Mouse (Mus musculus) intestine, embryonic 16.5 days (tissue): ENCODE measurements around the gene Irf8. TPM values are rescaled to one million over a fixed set of nuclear protein-coding genes. Genes with fewer than 3 reads are reported as not detected.

Experiments
- ATAC-seq: fragments of 200-750 bp; cut with Nextera tagmentation; 2 replicates; pipeline ENCODE4 v1.8.0; 2017; ENCODE audit warnings: moderate TSS enrichment, moderate library complexity
- H3K27ac ChIP-seq: fragments of 300-500 bp; sonication (generic); 2 replicates; pipeline ENCODE4 v1.5.1; 2014; ENCODE audit warnings: mild to moderate bottlenecking, low read length
- H3K27me3 ChIP-seq: fragments of 300-500 bp; sonication (generic); replicated peaks from 2 replicates; pipeline ENCODE4 v1.6.1; 2014; ENCODE audit warnings: low read length, control low read depth, mixed read lengths; ENCODE audit not compliant: control insufficient read depth, insufficient read depth
- H3K36me3 ChIP-seq: fragments of 300-500 bp; sonication (generic); 2 replicates; pipeline ENCODE4 v1.6.1; 2014; ENCODE audit warnings: low read length, control low read depth; ENCODE audit not compliant: control insufficient read depth, insufficient read depth
- H3K4me1 ChIP-seq: fragments of 300-500 bp; sonication (generic); 2 replicates; pipeline ENCODE4 v1.6.1; 2014; ENCODE audit warnings: low read length, control low read depth, mixed read lengths; ENCODE audit not compliant: control insufficient read depth, insufficient read depth
- H3K4me2 ChIP-seq: fragments of 300-500 bp; sonication (generic); 2 replicates; pipeline ENCODE4 v1.6.1; 2014; ENCODE audit warnings: low read depth, low read length, control low read depth
- H3K4me3 ChIP-seq: fragments of 300-500 bp; sonication (generic); 2 replicates; pipeline ENCODE4 v1.5.1; 2014; ENCODE audit warnings: mild to moderate bottlenecking, low read length
- H3K9ac ChIP-seq: fragments of 300-500 bp; sonication (generic); 2 replicates; pipeline ENCODE4 v1.6.1; 2014; ENCODE audit warnings: low read depth, low read length
- H3K9me3 ChIP-seq: fragments of 300-500 bp; sonication (generic); 2 replicates; pipeline ENCODE4 v1.6.1; 2016; ENCODE audit warnings: low read length, control low read depth; ENCODE audit not compliant: control insufficient read depth
- WGBS: fragments of 180-500 bp; shearing (Covaris S2); extraction: QIAGEN DNeasy Blood & Tissue Kit; methylation state at CpG from one replicate; pipeline ENCODE4 v1.1.7; 2014; 5-methylcytosine and 5-hydroxymethylcytosine counted together
- polyA plus RNA-seq: library from polyadenylated mRNA; unstranded; fragments of >200 nt; fragmentation: Nextera tagmentation; extraction: Ambion mirVana; gene quantifications from 2 replicates; pipeline ENCODE4 v1.2.1, GENCODE M21; 2015

Gene Irf8
- polyA plus RNA-seq, 1 experiment from 2014 or later, result 55.6 TPM

- Histone ChIP-seq H3K4me1 (peaks cover 61% of the 10 kb centered on the region), H3K9me3 (no peaks in the 10 kb centered on the region), H3K4me3 (no peak overlapping the region), H3K27ac (peak overlapping the region; percentile 49), H3K9ac (no peak overlapping the region), H3K4me2 (no peak overlapping the region), H3K36me3 (0 out of 2 replicates have a peak, but pooled peaks cover 3% of the 10 kb centered on the region), H3K27me3 (no peaks in the 10 kb centered on the region)
- ATAC-seq, result no peak
- whole genome bisulfite sequencing, result 90% methylated on average over 15 of the region's 15 CpGs
Observed at GRCm38 (mm10) chr8:120741815-120742530, 5.8 kb downstream of the Irf8 start.

- Histone ChIP-seq H3K4me2 (no peak overlapping the region), H3K4me3 (no peak overlapping the region), H3K27ac (peak overlapping the region; percentile 88), H3K9me3 (no peaks in the 10 kb centered on the region), H3K9ac (peak overlapping the region; percentile 55; the same call in 1 of the 2 replicates), H3K36me3 (0 out of 2 replicates have a peak, but pooled peaks cover 3% of the 10 kb centered on the region), H3K4me1 (peaks cover 47% of the 10 kb centered on the region), H3K27me3 (no peaks in the 10 kb centered on the region)
- 42% methylated on average over 12 of the region's 12 CpGs for WGBS
- ATAC-seq, result peak; percentile 24
Observed at GRCm38 (mm10) chr8:120743149-120743897, 7.2 kb downstream of the Irf8 start.

GRCm38 (mm10) chr8:120743898-120744290, 7.7 kb downstream of the Irf8 start:
- peaks cover 44% of the 10 kb centered on the region for H3K4me1 ChIP-seq
- 0 out of 2 replicates have a peak, but pooled peaks cover 3% of the 10 kb centered on the region for H3K36me3 ChIP-seq
- H3K27ac ChIP-seq, result peak overlapping the region; percentile 88
- no peaks in the 10 kb centered on the region for H3K9me3 ChIP-seq
- 32% methylated on average over 4 of the region's 4 CpGs for WGBS
- ATAC-seq, result peak; percentile 69
- no peaks in the 10 kb centered on the region for H3K27me3 ChIP-seq
- no peak overlapping the region for H3K4me3 ChIP-seq
- H3K4me2 ChIP-seq, result 0 out of 2 replicates have a peak overlapping the region, but pooled peaks have one; percentile 1
- H3K9ac ChIP-seq, result peak overlapping the region; percentile 55

GRCm38 (mm10) chr8:120744448-120744847, 8.3 kb downstream of the Irf8 start:
- H3K9ac ChIP-seq, result peak overlapping the region; percentile 55
- 0 out of 2 replicates have a peak, but pooled peaks cover 3% of the 10 kb centered on the region for H3K36me3 ChIP-seq

GRCm38 (mm10) chr8:120745226-120745625, 9.1 kb downstream of the Irf8 start:
- Histone ChIP-seq H3K27ac (peak overlapping the region; percentile 88), H3K36me3 (0 out of 2 replicates have a peak, but pooled peaks cover 3% of the 10 kb centered on the region), H3K9me3 (no peaks in the 10 kb centered on the region), H3K27me3 (no peaks in the 10 kb centered on the region), H3K9ac (peak overlapping the region; percentile 15; the same call in 1 of the 2 replicates), H3K4me2 (no peak overlapping the region), H3K4me1 (peaks cover 44% of the 10 kb centered on the region), H3K4me3 (no peak overlapping the region)
- 58% methylated on average over 7 of the region's 7 CpGs for WGBS
- peak; percentile 62 for ATAC-seq

More at GRCm38 (mm10) chr8:120744448-120744847, 8.3 kb downstream of the Irf8 start:
- no peak overlapping the region for H3K4me3 ChIP-seq
- no peaks in the 10 kb centered on the region for H3K27me3 ChIP-seq
- no peaks in the 10 kb centered on the region for H3K9me3 ChIP-seq
- H3K4me1 ChIP-seq, result peaks cover 44% of the 10 kb centered on the region
- ATAC-seq, result peak; percentile 41; the same call in 1 of the 2 replicates
- 37% methylated on average over 5 of the region's 5 CpGs for WGBS
- peak overlapping the region; percentile 88 for H3K27ac ChIP-seq
- H3K4me2 ChIP-seq, result peak overlapping the region; percentile 1; the same call in 1 of the 2 replicates

- H3K4me1 ChIP-seq, result peaks cover 47% of the 10 kb centered on the region
- ATAC-seq, result no peak
- no peak overlapping the region for H3K4me2 ChIP-seq
- peak overlapping the region; percentile 88 for H3K27ac ChIP-seq
- 75% methylated on average over 18 of the region's 18 CpGs for WGBS
- H3K36me3 ChIP-seq, result 0 out of 2 replicates have a peak, but pooled peaks cover 3% of the 10 kb centered on the region
- no peak overlapping the region for H3K4me3 ChIP-seq
- H3K27me3 ChIP-seq, result no peaks in the 10 kb centered on the region
- no peak overlapping the region for H3K9ac ChIP-seq
- no peaks in the 10 kb centered on the region for H3K9me3 ChIP-seq
Observed at GRCm38 (mm10) chr8:120746007-120746701, 10.0 kb downstream of the Irf8 start.

- no peak overlapping the region for H3K27ac ChIP-seq
- ATAC-seq, result no peak
- H3K36me3 ChIP-seq, result no peaks in the 10 kb centered on the region
- H3K4me2 ChIP-seq, result no peak overlapping the region
- WGBS, result 89% methylated on average over 7 of the region's 7 CpGs
- peaks cover 50% of the 10 kb centered on the region for H3K4me1 ChIP-seq
- H3K4me3 ChIP-seq, result no peak overlapping the region
- H3K27me3 ChIP-seq, result no peaks in the 10 kb centered on the region
- H3K9ac ChIP-seq, result no peak overlapping the region
- no peaks in the 10 kb centered on the region for H3K9me3 ChIP-seq
Observed at GRCm38 (mm10) chr8:120747286-120747685, 11.1 kb downstream of the Irf8 start.

GRCm38 (mm10) chr8:120750616-120751015, 14.5 kb downstream of the Irf8 start:
- Histone ChIP-seq H3K4me3 (no peak overlapping the region), H3K27ac (peak overlapping the region; percentile 35; the same call in 1 of the 2 replicates), H3K4me2 (no peak overlapping the region), H3K9ac (no peak overlapping the region), H3K4me1 (peaks cover 30% of the 10 kb centered on the region), H3K27me3 (no peaks in the 10 kb centered on the region), H3K9me3 (no peaks in the 10 kb centered on the region), H3K36me3 (no peaks in the 10 kb centered on the region)
- 73% methylated on average over 9 of the region's 9 CpGs for WGBS
- 0 out of 2 replicates have a peak, but pooled peaks have one; percentile 15 for ATAC-seq
